Mouse (Mus musculus): ENCODE measurements at regions not wholly inside any gene's neighbourhood (a gene's known extent, or its start where the extent isn't known, plus 50 kb on each side); places are given as distances from the start of the nearest gene placed in this dataset.

DNA sequence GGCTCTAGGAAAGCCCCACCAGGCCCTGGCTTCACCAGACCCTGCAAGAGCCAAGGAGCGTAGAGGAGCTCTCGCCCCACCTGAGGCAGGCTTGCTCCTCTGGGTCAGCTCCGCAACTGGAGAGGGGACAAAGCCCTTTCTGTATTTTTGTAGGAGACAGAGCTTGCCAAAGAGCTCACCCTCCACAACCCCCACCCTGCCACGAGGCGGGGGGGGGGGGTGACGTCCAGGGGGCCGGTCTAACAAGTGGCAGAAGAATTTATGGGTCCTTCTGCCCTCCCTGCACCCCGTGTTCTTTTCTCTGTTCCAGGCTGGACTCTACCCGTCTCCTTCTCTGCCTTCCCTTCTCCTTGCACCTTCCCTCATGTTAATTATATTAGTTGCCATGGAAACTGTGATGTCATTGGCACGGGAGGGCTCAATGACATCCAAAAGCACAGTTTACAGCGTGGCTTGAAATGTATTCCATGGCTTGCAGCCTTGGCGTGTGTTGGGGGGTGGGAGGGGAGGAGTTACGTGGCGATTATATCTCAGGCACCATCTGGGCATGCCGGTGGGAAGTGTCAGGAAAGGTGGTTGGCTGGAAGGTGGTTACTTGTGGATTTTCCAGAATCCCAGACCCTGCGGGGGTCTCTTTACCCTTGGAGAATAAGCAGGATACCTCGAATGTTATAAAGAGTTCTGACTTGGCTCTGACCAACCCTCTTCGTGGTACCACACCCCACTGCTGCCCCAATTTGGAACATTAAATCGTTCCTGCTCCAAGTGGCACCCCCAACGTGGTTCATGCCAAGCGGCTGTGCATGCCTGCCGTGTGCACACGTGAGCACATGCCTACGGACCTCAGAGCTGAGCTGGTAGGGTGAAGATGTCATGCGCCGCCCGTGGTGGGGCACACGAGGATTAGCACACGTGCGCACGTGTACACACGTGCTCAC is 138.3 kb upstream of the Med13l start:
- DNase-seq (ENCODE audit: extremely low spot score in 1 of 2, low spot score in 1 of 2), result peak; percentile 41 to 57

DNA sequence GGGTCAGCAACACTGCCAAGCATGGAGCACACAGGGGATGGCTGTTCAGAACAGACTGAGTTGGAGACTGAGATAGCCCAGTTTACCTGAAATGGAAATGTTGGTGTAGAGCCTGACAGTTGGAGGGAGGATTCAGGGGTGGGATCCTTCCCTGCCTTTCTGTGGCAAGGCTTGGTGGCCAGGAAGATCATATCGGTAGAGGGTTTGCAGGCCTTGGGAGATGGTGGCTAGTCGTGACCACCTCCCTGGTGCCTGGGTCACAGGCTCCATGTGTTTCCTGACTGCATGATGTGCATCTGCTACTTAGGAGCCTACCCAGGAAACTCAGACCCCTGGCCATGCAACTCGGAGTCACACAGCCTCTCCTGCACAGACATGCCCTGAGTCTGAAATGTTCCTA is 136.3 kb upstream of the Med13l start:
- no peak for DNase-seq (ENCODE audit: extremely low spot score in 1 of 2, low spot score in 1 of 2)

DNA sequence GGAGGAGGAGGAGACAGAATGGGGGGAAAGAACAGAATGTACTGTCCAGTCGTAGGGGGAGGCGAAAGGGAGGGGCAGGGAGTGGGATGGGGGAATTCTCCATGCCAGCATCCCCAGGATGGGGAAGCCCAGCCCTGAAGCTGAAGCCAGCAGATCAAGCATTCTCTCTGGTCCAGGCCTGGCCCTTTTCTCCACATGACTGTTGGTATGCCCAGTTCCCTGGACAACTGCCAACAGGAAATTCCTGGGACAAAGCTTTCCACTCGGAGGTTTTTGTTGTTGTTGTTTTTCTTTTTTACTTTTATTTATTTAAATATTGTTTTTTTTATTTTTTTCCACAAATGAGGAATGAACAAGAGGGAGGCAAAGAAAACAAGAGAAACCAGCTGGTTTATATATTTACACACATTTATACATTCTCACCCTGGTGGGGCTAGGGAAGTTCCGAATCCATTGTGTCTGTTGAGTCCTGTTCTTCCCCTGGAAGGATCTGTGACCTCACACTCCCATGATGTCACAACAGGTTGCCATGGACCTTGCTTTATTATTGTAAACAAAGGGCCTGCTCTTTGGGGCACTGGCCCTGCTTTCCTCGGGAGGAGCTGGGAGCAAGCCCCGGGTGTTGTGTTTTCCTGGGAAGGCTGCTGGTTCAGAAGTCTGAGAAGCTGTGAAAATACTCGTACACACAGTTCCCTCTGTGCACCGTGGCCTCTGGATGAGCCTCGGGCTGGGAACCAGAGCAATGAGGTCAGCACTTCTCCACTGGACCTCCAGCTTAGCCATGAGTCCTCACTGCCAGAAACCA is 135.5 kb upstream of the Med13l start:
- no peak for DNase-seq (ENCODE audit: extremely low spot score in 1 of 2, low spot score in 1 of 2)

DNA sequence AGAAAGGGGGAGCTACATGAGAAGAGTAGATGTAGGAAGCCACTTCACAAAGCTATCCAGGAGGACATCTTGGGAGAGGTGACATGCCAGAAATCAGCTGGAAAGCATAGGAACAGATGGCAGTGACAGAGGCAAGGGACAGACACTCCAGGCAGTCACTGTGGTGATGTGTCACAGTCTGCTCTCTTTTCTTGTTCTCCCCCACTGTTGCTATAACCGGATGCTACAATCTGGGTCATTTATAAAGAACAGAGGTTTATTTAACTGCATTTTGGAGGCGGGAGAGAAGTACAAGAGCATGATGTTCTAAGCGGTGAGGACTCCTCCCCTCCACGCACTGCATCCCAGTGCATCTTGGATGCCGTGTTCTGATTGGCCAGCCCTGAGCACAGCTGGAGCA is 133.8 kb upstream of the Med13l start:
- DNase-seq (ENCODE audit: extremely low spot score in 1 of 2, low spot score in 1 of 2), result no peak

DNA sequence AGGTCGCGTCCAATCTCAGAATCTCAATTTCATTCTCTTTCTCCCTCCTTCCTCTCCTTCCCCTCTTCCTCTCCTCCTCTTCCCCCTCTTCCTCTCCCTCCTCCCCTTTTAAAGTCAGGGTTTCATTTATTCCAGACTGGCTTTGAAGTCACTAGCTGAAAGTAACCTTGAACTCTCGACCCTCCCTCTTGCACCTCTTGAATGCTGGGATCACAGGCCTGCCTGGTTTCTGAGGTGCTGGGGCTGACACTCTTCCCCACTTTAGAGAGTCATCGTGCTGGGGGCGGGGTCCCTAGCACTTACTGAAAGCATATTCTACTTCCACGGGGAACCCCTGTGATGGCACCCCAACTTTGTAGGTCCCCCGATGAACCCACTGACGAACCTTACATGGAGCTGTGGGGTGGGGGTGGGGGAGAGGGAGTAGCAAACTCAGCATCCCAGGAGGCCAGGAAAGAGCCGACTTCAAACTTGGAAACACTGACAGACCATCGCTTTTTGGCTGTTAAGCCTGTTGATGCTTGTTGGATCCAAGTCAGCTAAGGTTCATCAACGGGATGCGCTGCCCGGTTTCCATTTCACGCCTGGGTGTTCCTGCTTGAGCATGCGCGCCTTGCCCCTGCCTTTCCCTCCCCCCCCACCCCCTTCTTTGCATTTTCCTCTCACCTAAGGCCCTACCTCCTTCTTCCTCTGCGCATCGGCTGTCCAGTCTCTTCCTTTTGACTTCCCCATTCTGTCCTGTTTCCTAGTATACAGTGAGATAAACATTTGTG is 132.0 kb upstream of the Med13l start:
- no peak for DNase-seq (ENCODE audit: extremely low spot score in 1 of 2, low spot score in 1 of 2)

DNA sequence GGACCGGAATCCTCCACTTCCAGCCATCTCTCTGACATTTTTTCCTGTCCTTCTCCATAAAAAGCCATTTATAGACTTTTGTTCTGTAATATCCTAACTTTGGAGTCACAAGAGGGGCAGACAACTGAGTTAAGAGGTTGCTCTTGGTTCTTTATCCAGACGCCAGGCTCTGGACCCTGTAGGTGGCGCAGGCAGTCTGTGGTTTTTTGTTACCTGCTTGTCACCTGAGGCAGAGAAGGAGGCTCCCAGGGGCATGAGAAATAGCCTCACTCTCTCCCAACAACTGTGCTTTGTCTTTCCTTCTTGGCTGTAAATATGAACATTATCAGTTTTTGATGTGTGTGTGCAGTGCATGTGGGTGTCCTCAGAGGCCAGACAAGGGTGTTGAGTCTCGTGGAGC is 126.9 kb upstream of the Med13l start:
- DNase-seq (ENCODE audit: extremely low spot score in 1 of 2, low spot score in 1 of 2), result no peak

DNA sequence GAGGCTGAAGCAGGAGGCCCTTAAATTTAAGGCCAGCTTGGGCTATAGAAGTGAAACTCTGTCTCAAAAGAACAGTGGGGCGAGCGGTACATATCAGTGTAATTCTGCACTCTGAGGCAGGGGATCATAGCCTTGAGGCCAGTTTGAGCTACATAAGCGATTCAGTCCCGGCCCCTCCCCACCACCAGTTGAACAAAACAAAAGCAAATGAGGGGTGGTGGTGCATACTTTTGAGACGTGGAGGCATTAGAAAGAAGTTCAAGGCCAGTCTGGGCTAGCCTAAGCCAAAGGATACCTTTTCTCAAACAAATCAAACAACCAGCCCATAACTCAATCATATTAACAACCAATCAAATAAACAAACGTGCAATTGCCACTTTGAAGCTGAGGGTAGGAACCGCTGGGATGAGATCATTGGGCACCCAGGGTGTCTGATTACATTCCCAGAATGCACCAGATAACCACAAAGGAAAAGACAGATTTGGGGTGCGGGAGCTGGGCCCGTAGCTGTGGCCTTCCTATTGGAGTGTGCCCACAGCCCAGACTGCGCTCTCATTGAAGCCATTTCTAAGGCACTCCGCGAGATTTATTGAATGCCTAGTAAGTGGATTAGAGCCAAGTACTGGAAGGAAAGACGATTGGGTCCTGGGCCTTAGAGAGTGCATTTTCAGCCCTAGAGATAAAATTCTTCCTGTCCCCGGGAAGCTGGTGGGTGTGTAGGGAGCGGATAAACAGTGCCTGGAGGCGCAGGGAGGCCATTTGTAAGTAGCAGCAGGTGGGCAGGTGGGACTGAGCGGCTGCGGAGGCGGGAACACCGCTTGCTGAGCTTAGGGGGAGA is 125.5 kb upstream of the Med13l start:
- DNase-seq (ENCODE audit: extremely low spot score in 1 of 2, low spot score in 1 of 2), result no peak

DNA sequence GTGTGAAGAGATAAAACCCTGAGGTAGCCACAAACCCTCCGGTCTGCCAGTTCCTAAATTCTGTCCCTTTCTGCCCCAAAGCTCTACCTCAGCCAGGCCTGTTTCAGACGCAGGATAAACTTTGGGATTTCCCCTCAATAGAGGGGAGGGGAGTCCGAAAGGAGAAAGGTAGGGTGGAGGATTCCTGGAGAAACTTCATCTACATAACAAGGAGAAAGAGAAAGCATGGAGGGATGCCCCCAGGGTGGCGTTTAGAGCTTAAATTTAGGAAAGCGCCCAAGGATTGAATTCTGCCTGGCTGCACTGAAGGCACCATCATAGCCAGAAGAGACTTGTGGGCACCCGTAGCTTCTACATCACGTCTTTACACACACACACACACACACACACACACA is 124.9 kb upstream of the Med13l start:
- DNase-seq (ENCODE audit: extremely low spot score in 1 of 2, low spot score in 1 of 2), result no peak

DNA sequence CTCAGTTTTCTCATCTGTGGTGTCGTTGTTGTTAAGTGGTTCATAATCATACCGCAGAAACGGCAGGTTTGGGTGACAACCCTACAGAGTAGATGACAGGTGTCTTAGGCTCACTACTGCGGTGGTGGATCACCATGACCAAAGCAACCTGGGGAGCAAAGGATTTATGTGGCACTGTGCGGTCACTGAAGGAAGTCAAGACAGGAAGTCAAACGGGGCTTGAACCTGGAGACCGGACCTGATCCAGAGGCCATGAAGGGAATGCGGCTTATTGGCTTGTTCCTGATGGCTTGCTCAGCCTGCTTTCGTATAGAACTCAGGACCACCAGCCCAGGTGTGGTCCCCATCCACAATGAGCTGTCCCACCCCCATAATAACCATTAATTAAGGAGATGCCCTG is 124.4 kb upstream of the Med13l start:
- no peak for DNase-seq (ENCODE audit: extremely low spot score in 1 of 2, low spot score in 1 of 2)

DNA sequence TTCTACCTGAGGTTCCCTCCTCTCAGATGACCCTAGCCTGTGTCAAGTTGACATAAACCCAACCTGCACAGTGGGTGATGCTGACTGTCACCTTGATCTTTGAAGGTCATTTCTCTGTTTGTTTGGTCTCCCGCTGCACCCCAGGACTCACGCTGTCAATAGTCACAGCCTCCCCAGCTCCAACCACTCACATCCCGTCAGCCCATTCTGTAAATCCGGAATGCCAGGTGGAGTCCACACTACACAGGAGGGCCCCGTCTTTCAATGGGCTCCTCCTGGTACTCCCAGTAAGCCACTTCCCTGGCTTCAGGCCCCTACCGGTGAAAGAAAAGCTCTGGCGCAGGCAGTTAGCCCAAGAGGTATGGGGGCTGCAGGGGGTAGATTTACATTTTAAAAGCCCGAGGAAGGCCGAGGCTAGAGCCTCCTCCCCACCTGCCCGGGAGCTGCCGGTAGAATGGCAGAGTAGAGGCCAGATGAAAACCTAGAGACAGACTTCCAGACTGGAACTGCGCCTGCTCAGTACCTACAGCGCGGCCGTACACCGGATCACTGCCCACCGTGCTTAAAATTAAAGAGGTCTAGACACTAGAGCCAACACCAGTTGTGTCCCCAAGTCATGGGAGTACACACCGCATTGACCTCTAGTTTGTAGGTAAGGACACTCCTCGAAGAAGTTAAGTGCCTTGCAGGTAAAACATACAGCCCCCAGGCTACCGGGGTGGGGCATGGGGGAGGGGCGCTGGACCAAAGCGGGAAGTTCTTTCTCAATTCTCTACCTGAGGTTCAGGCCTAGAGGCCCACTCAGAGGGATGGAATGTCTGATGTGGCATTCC is 123.8 kb upstream of the Med13l start:
- no peak for DNase-seq (ENCODE audit: extremely low spot score in 1 of 2, low spot score in 1 of 2)

DNA sequence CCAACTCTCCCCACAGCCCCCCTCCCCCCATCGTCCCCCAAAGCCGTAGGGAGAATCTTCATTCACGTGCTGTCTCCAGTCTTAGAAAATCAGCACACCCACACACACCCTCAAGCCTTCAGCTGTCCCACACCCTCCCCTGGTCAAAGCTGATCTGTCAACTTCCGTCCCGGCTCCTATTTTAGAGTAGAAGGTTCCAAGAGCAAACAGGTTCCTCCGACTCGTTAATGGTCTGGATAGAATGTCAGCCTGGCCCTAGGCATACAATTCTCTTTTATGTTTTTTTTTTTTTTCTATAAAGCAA is 123.2 kb upstream of the Med13l start:
- DNase-seq (ENCODE audit: extremely low spot score in 1 of 2, low spot score in 1 of 2), result no peak

DNA sequence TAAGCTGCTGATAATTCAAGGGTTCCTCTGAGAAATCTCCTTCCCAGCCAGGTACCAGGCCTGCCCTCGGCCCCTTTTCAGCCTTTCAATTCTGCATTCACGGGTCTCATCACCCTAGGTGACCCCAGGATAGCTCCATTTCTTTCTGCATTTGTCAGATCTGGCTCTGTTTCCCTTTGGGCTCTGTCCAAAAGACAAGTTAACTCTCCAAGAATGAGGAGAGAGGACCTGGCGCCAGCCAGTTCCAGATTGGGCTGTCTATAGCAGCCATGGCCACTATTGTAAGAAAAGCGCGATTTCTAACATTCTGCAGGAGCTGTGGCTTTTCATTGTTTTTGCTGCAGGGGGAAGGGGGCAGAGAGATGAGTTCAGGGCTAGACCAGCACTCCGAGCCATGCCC is 122.5 kb upstream of the Med13l start:
- no peak for DNase-seq (ENCODE audit: extremely low spot score in 1 of 2, low spot score in 1 of 2)

DNA sequence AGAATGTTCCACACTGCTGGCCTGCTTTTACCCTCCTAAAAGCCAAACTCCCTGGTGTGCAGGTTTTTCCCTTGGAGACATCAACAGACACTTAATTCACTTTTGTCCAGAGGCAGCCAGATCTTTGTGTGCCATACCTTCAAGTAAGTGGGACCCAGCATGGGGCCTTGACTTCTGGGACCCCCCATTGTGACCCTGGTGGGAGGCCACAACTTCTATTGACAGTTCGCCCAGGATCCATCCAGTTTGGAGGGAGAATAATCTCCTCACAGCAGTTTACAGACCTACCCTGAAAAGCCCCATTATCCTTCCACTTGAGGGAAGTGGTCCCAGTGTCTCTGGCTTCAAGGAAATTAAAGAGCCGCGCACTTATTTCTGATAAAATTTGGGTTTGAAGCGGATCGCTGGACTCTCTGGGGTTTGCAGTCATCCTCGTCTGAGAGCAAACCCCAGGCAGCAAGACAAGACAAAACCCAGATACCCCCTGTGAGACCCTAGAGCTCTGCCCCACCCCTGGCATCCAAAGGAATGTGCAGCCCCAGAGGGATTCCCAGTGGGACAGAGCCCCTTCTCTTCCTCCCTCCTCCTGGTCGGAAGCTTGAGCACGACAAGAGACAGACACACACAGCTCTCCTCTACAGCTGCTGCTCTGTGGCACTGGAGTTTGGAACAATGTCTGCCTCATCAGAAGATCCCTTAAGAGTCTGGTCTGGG is 115.8 kb upstream of the Med13l start:
- no peak for DNase-seq (ENCODE audit: extremely low spot score in 1 of 2, low spot score in 1 of 2)

DNA sequence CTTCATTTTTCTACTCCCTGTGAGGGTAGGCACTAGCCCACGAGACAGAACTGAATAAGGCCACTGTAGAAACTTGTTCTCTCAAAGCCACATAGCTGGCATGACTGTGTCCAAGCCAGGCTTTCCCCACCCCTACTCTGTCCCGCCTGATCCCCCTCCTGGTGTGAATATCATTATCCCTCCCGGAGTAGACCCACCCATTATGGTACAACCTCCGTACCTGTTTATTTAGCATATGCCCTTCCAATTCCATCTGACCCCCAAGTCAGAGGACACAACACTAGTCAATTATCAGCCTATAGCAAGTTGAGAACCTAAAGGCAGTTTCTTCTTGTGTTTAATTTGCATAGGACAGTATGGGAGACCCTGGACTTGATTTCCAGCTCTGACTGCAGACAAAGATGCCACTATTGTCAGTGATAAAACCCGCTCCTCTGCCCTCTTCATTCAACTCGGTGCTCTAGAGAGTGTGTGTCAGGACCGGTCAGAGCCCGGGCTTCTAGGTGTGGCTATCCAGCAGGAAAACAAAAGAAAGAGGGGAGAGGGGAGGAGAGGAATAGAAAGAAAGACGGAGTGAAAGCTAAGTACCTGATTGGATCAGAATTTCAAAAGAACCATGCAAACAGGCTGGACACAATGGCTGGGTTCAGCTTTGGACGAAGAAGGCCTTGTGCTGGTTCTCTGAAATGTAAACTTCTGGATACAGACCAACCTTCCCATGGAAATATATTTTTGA is 115.1 kb upstream of the Med13l start:
- no peak for DNase-seq (ENCODE audit: extremely low spot score in 1 of 2, low spot score in 1 of 2)

DNA sequence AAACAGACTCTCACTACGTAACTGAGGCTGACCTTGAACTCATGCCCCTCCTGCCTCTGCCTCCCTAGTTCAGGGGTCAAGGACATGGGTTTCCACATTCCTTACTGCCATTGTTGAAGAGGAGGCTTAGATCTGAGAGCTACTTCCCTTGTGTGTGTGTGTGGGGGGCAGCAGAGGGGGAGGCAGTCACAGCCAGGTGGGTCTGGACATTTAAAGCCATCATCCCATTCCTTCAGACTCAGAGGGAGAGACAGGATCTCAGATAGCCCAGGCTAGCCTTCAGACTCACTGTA is 114.5 kb upstream of the Med13l start:
- DNase-seq (ENCODE audit: extremely low spot score in 1 of 2, low spot score in 1 of 2), result no peak

DNA sequence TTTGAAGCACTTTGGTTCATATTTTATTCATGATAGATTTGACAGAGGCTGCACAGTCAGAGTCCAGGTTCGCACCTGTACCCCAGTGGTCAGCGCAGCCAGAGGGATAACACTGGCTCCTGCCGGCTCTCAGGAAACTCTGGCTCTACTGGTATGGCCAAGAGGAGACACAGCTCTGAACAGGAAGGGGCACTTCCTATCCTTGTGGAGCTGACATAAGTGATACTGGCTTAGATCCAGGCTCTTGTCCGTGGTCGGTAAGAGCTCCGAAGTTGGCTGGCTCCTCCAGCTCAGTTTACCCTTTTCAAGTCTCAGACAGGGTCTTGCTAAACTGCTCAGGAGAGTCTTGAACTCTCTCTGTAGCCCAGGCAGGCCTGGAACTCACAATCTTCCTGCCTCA is 113.6 kb upstream of the Med13l start:
- no peak for DNase-seq (ENCODE audit: extremely low spot score in 1 of 2, low spot score in 1 of 2)

DNA sequence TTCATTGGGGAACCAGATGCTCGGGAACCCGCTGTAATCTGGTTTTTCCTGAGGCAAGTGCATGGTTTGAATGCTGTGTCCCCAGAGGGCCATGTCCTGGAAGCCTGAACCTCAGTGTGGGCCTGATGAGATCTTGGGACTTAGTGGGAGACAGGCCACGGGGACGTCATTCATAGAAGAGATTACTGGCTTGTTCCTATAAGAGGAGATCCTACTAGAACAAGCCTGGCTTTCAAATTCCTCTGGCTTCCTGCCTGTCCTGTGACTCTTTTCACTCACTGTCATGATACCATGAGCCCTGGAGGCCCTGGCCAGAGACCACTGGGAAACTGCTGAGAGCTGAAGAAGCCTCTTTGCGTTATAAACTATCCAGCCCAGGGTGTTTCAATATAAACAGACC is 113.1 kb upstream of the Med13l start:
- DNase-seq (ENCODE audit: extremely low spot score in 1 of 2, low spot score in 1 of 2), result no peak

DNA sequence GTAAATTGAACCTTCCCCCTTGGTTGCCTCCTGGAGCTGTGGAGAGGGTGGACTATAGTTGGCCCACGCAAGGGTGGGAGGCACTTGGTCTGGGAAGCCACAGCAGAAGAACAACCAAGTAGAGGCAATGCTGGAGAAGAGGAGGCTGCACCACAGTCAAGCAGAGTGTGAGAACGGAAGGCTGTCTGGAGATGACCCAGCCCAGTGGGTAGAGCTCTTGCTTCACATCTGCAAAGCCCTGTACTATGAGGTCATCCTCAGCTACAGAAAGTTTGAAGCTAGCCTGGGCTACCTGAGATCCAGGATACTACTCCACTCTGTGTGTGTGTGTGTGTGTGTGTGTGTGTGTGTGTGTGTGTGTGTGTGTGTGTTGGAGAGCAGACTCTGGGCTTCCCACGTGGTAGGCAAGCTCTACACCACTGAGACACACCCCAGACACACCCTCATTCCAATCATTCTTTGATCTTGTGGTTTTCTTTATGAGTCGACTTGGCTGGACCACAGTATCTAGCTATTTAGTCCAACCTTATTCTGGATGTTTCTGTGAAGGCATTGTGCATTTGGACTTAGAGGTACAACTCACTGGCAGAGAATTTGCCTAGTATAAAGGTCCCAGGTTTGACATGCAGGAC is 111.5 kb upstream of the Med13l start:
- no peak for DNase-seq (ENCODE audit: extremely low spot score in 1 of 2, low spot score in 1 of 2)

Data from layer of hippocampus, postnatal 25 days (tissue).